Mouse (Mus musculus): Measurements from ENCODE around the gene Fam172a.

Fam172a gene

DNA sequence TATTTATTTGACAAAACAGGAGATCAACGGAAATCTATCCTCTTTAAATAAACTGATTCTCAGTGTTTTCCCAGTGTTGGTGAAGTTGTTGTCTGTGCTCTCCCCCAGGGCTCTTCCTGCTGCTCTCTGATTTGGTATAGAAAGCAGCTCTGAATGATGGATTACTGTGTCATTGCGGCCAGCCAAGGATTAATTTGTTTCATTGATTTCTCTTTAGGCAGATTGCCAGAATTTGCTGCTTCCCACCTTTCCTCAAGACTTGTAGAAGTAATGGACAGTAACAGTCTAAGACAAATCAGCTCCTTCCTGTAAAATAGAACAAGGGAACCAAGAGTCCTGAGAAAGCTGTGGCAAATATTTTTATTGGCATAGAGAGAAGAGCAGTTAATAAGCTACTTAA lies 513.4 kb downstream of the Fam172a start:
- DNase-seq (ENCODE audit: low read depth, low spot score), result no peak
